Mouse (Mus musculus): ENCODE measurements at regions not wholly inside any gene's neighbourhood (a gene's known extent, or its start where the extent isn't known, plus 50 kb on each side); places are given as distances from the start of the nearest gene placed in this dataset.

- DNase-seq (ENCODE audit: low spot score), result no peak
- TF ChIP-seq CTCF (IDR thresholded peaks at IDR 0.05; ENCODE audit: low read depth), result peak; percentile 33
- Histone ChIP-seq H3K36me3 (ENCODE audit: insufficient read depth, low read length) (no peaks in the 10 kb centered on the region), H3K9ac (replicated peaks; ENCODE audit: low read length) (no peak overlapping the region), H3K27ac (no peak overlapping the region), H3K27me3 (ENCODE audit: insufficient read depth, low read length) (no peaks in the 10 kb centered on the region), H3K9me3 (ENCODE audit: low read length) (no peaks in the 10 kb centered on the region), H3K4me2 (ENCODE audit: low read depth, low read length) (no peak overlapping the region), H3K4me1 (ENCODE audit: insufficient read depth, low read length) (peaks cover 4% of the 10 kb centered on the region; the same call in 1 of the 2 replicates), H3K4me3 (ENCODE audit: low read length) (no peak overlapping the region)
- ATAC-seq, result no peak
- 88% methylated on average over 3 of the region's 3 CpGs for WGBS
Measured at GRCm38 (mm10) chr15:93003233-93003632, 271.7 kb downstream of the Gxylt1 start.

- H3K4me2 ChIP-seq (ENCODE audit: low read depth, low read length), result peak overlapping the region; percentile 54
- no peak for TF ChIP-seq CTCF (IDR thresholded peaks at IDR 0.05; ENCODE audit: low read depth)
- DNase-seq (ENCODE audit: low spot score) (peak; percentile 84), ATAC-seq (peak; percentile 86)
- no peaks in the 10 kb centered on the region for H3K36me3 ChIP-seq (ENCODE audit: insufficient read depth, low read length)
- 27% methylated on average over 25 of the region's 25 CpGs for WGBS
- H3K9ac ChIP-seq (replicated peaks; ENCODE audit: low read length), result peak overlapping the region; percentile 30; the same call in 1 of the 2 replicates
- peaks cover 4% of the 10 kb centered on the region; the same call in 1 of the 2 replicates for H3K4me1 ChIP-seq (ENCODE audit: insufficient read depth, low read length)
- H3K9me3 ChIP-seq (ENCODE audit: low read length), result no peaks in the 10 kb centered on the region
- H3K27me3 ChIP-seq (ENCODE audit: insufficient read depth, low read length), result no peaks in the 10 kb centered on the region
- H3K4me3 ChIP-seq (ENCODE audit: low read length), result peak overlapping the region; percentile 19
- peak overlapping the region; percentile 69 for H3K27ac ChIP-seq
Measured at GRCm38 (mm10) chr15:93002002-93002904, 272.7 kb downstream of the Gxylt1 start.

GRCm38 (mm10) chr15:93001346-93002001 lies 273.5 kb downstream of the Gxylt1 start:
- TF ChIP-seq CTCF (IDR thresholded peaks at IDR 0.05; ENCODE audit: low read depth), result no peak
- 6% methylated on average over 11 of the region's 11 CpGs for WGBS
- H3K4me1 ChIP-seq (ENCODE audit: insufficient read depth, low read length), result peaks cover 4% of the 10 kb centered on the region; the same call in 1 of the 2 replicates
- DNase-seq (ENCODE audit: low spot score), result peak; percentile 25
- H3K27me3 ChIP-seq (ENCODE audit: insufficient read depth, low read length), result no peaks in the 10 kb centered on the region
- H3K9ac ChIP-seq (replicated peaks; ENCODE audit: low read length), result peak overlapping the region; percentile 30; the same call in 1 of the 2 replicates
- H3K4me2 ChIP-seq (ENCODE audit: low read depth, low read length), result peak overlapping the region; percentile 54
- no peaks in the 10 kb centered on the region for H3K9me3 ChIP-seq (ENCODE audit: low read length)
- H3K27ac ChIP-seq, result peak overlapping the region; percentile 69
- ATAC-seq, result no peak
- peak overlapping the region; percentile 19 for H3K4me3 ChIP-seq (ENCODE audit: low read length)
- no peaks in the 10 kb centered on the region for H3K36me3 ChIP-seq (ENCODE audit: insufficient read depth, low read length)

- no peak overlapping the region for H3K4me3 ChIP-seq (ENCODE audit: low read length)
- peaks cover 4% of the 10 kb centered on the region; the same call in 1 of the 2 replicates for H3K4me1 ChIP-seq (ENCODE audit: insufficient read depth, low read length)
- H3K27me3 ChIP-seq (ENCODE audit: insufficient read depth, low read length), result no peaks in the 10 kb centered on the region
- H3K9ac ChIP-seq (replicated peaks; ENCODE audit: low read length), result no peak overlapping the region
- DNase-seq (ENCODE audit: low spot score), result no peak
- TF ChIP-seq CTCF (IDR thresholded peaks at IDR 0.05; ENCODE audit: low read depth), result no peak
- H3K36me3 ChIP-seq (ENCODE audit: insufficient read depth, low read length), result no peaks in the 10 kb centered on the region
- no peak for ATAC-seq
- no peak overlapping the region for H3K27ac ChIP-seq
- 59% methylated on average over 12 of the region's 12 CpGs for WGBS
- no peaks in the 10 kb centered on the region for H3K9me3 ChIP-seq (ENCODE audit: low read length)
- H3K4me2 ChIP-seq (ENCODE audit: low read depth, low read length), result no peak overlapping the region
Measured at GRCm38 (mm10) chr15:93000121-93000520, 274.9 kb downstream of the Gxylt1 start.

GRCm38 (mm10) chr15:92997933-92998332 lies 277.0 kb downstream of the Gxylt1 start:
- H3K4me2 ChIP-seq (ENCODE audit: low read depth, low read length), result no peak overlapping the region
- WGBS, result 85% methylated on average over 5 of the region's 5 CpGs
- H3K4me3 ChIP-seq (ENCODE audit: low read length), result no peak overlapping the region
- H3K36me3 ChIP-seq (ENCODE audit: insufficient read depth, low read length), result no peaks in the 10 kb centered on the region
- ATAC-seq, result no peak
- peaks cover 9% of the 10 kb centered on the region; the same call in 1 of the 2 replicates for H3K4me1 ChIP-seq (ENCODE audit: insufficient read depth, low read length)
- no peaks in the 10 kb centered on the region for H3K27me3 ChIP-seq (ENCODE audit: insufficient read depth, low read length)
- no peaks in the 10 kb centered on the region for H3K9me3 ChIP-seq (ENCODE audit: low read length)
- no peak overlapping the region for H3K9ac ChIP-seq (replicated peaks; ENCODE audit: low read length)
- no peak overlapping the region for H3K27ac ChIP-seq
- no peak for TF ChIP-seq CTCF (IDR thresholded peaks at IDR 0.05; ENCODE audit: low read depth)
- DNase-seq (ENCODE audit: low spot score), result no peak

GRCm38 (mm10) chr15:92994191-92994671 lies 280.7 kb downstream of the Gxylt1 start:
- H3K27ac ChIP-seq, result peak overlapping the region; percentile 54
- H3K9me3 ChIP-seq (ENCODE audit: low read length), result no peaks in the 10 kb centered on the region
- no peaks in the 10 kb centered on the region for H3K36me3 ChIP-seq (ENCODE audit: insufficient read depth, low read length)
- WGBS, result 44% methylated on average over 11 of the region's 11 CpGs
- ATAC-seq (peak; percentile 94), DNase-seq (ENCODE audit: low spot score) (peak; percentile 71)
- no peak overlapping the region for H3K9ac ChIP-seq (replicated peaks; ENCODE audit: low read length)
- H3K27me3 ChIP-seq (ENCODE audit: insufficient read depth, low read length), result no peaks in the 10 kb centered on the region
- no peak overlapping the region for H3K4me3 ChIP-seq (ENCODE audit: low read length)
- H3K4me2 ChIP-seq (ENCODE audit: low read depth, low read length), result no peak overlapping the region
- TF ChIP-seq CTCF (IDR thresholded peaks at IDR 0.05; ENCODE audit: low read depth), result no peak
- H3K4me1 ChIP-seq (ENCODE audit: insufficient read depth, low read length), result peaks cover 5% of the 10 kb centered on the region; the same call in 1 of the 2 replicates

Data from hindbrain, postnatal 0 days (tissue).